Mouse (Mus musculus) kidney, postnatal 4 days (tissue): ENCODE measurements around the gene Doc2g.
"Not testable (repeated sequence)": the region's sequence is repeated elsewhere in the genome, so short reads cannot be mapped to it uniquely, and the experiment has no call there.

ENCODE experiments used
- DNase-seq, 2 experiments: peaks; one replicate each; pipeline ENCODE4 v3.0.0; 2021; ENCODE audit warnings: mixed read lengths in 2 of 2

Doc2g gene

GRCm38 (mm10) chr19:4003112-4003511 lies at the start of gene Doc2g:
Gene Doc2g, plus strand, starts transcription at chr19:4003313.
- DNase-seq = no peak

GRCm38 (mm10) chr19:3955033-3955432 lies 48.1 kb upstream of the Doc2g start:
- no peak for DNase-seq

- no peak for DNase-seq
These were observed 47.3 kb upstream of the Doc2g start for GRCm38 (mm10) chr19:3955804-3956203.

- DNase-seq = not testable (repeated sequence)
These were observed 45.6 kb upstream of the Doc2g start for GRCm38 (mm10) chr19:3957296-3958036.

- DNase-seq = no peak
These were observed 44.6 kb upstream of the Doc2g start, which contains the start of gene Aldh3b3 for GRCm38 (mm10) chr19:3958470-3958869. Gene Aldh3b3, plus strand, starts transcription at chr19:3958645.

GRCm38 (mm10) chr19:3959030-3959429 lies 44.1 kb upstream of the Doc2g start:
- no peak for DNase-seq

- DNase-seq = no peak
These were observed 42.9 kb upstream of the Doc2g start for GRCm38 (mm10) chr19:3960211-3960610.

- DNase-seq = not testable (repeated sequence)
These were observed 41.3 kb upstream of the Doc2g start for GRCm38 (mm10) chr19:3961805-3962204.

- peak; percentile 70 to 78 for DNase-seq
These were observed 40.6 kb upstream of the Doc2g start for GRCm38 (mm10) chr19:3962469-3962868.

- DNase-seq = no peak
These were observed 39.1 kb upstream of the Doc2g start for GRCm38 (mm10) chr19:3964030-3964429.

- DNase-seq = no peak
These were observed 36.6 kb upstream of the Doc2g start for GRCm38 (mm10) chr19:3966330-3967075.

- DNase-seq = no peak
These were observed 35.9 kb upstream of the Doc2g start for GRCm38 (mm10) chr19:3967258-3967657.

- DNase-seq = no peak
These were observed 30.9 kb upstream of the Doc2g start, which contains the start of gene Aldh3b2 for GRCm38 (mm10) chr19:3972229-3972628. Gene Aldh3b2, plus strand, starts transcription at chr19:3972328.

GRCm38 (mm10) chr19:3974608-3975007 lies 28.5 kb upstream of the Doc2g start:
- not testable (repeated sequence) for DNase-seq

- no peak for DNase-seq
These were observed 27.2 kb upstream of the Doc2g start for GRCm38 (mm10) chr19:3975866-3976265.

- peak; percentile 83 to 89 for DNase-seq
These were observed 22.8 kb upstream of the Doc2g start for GRCm38 (mm10) chr19:3980309-3980708.

- DNase-seq = no peak
These were observed 22.2 kb upstream of the Doc2g start for GRCm38 (mm10) chr19:3980917-3981316.

GRCm38 (mm10) chr19:3983527-3984200 lies 19.4 kb upstream of the Doc2g start:
- no peak for DNase-seq

- DNase-seq = peak; percentile 60 to 76
These were observed 17.8 kb upstream of the Doc2g start for GRCm38 (mm10) chr19:3985261-3985681.

- peak; percentile 93 to 96 for DNase-seq
These were observed 16.8 kb upstream of the Doc2g start, which contains the start of gene Acy3 for GRCm38 (mm10) chr19:3986334-3986733. Gene Acy3, plus strand, starts transcription at chr19:3986570.

GRCm38 (mm10) chr19:3988066-3988465 lies 15.0 kb upstream of the Doc2g start:
- no peak for DNase-seq

- no peak for DNase-seq
These were observed 14.4 kb upstream of the Doc2g start for GRCm38 (mm10) chr19:3988750-3989149.

GRCm38 (mm10) chr19:3990804-3991203 lies 12.3 kb upstream of the Doc2g start:
- no peak for DNase-seq
